Mouse (Mus musculus) CH12.LX (cell line): ENCODE results near the gene Pcolce. TPM values are rescaled to one million over a fixed set of nuclear protein-coding genes. Genes with fewer than 3 reads are reported as not detected.
A peak's percentile ranks its signal among the peaks of the same experiment; 100 is the strongest.

Experiments used
- DNase-seq: peaks from one replicate; pipeline ENCODE4 v3.0.0-alpha.2; 2013; ENCODE audit errors: extremely low read depth
- H3K27ac ChIP-seq: 2 replicates; pipeline ENCODE4 v1.5.1; 2012; ENCODE audit warnings: low read depth, mild to moderate bottlenecking, control low read depth, moderate library complexity; ENCODE audit not compliant: insufficient read depth
- H3K27me3 ChIP-seq: replicated peaks from 2 replicates; pipeline ENCODE3; 2012; ENCODE audit warnings: inconsistent platforms
- H3K36me3 ChIP-seq, 2 experiments: replicated peaks in 1 of 2; 2 replicates each; pipeline versions ENCODE3 to v1.6.1; 2012; ENCODE audit warnings: inconsistent platforms in 1 of 2, low read length in 1 of 2, mild to moderate bottlenecking in 1 of 2, mixed read lengths in 1 of 2, moderate library complexity in 1 of 2; ENCODE audit not compliant: control insufficient read depth in 1 of 2, insufficient read depth in 1 of 2
- H3K4me1 ChIP-seq, 2 experiments: 2 replicates each; pipeline ENCODE4 v1.6.1; 2012; ENCODE audit warnings: inconsistent platforms in 1 of 2, moderate library complexity in 1 of 2; ENCODE audit not compliant: insufficient read depth in 2 of 2, control insufficient read depth in 1 of 2
- H3K4me2 ChIP-seq: 2 replicates; pipeline ENCODE4 v1.6.1; 2012; ENCODE audit warnings: low read depth, mild to moderate bottlenecking, control low read depth; ENCODE audit not compliant: poor library complexity, insufficient read depth, severe bottlenecking
- H3K4me3 ChIP-seq, 3 experiments: fragments of 150-350 bp in 1 of 3; sonication (generic) in 1 of 3; replicated peaks in 1 of 3; 2 replicates each; pipeline versions ENCODE3 to v1.5.1; 2011 to 2012; ENCODE audit warnings: low read depth in 2 of 3, low read length in 2 of 3, mild to moderate bottlenecking in 2 of 3, moderate library complexity in 2 of 3, control low read depth in 1 of 3, improper control_type of control experiment in 1 of 3, inconsistent platforms in 1 of 3, mixed read lengths in 1 of 3; ENCODE audit not compliant: poor library complexity in 1 of 3
- H3K79me2 ChIP-seq: replicated peaks from 2 replicates; pipeline ENCODE4 v1.6.1; 2012; ENCODE audit warnings: mild to moderate bottlenecking, moderate library complexity; ENCODE audit not compliant: control insufficient read depth, poor library complexity, insufficient read depth, severe bottlenecking; ENCODE audit errors: extremely low read depth
- H3K9ac ChIP-seq: 2 replicates; pipeline ENCODE4 v1.6.1; 2012; ENCODE audit warnings: low read depth, mild to moderate bottlenecking, control low read depth, moderate library complexity; ENCODE audit not compliant: insufficient read depth
- H3K9me3 ChIP-seq: replicated peaks from 2 replicates; pipeline ENCODE3; 2012; ENCODE audit warnings: low read length, inconsistent platforms, mixed read lengths
- BHLHE40 ChIP-seq: IDR thresholded peaks from 2 replicates; pipeline ENCODE4 v1.6.1; 2011; ENCODE audit warnings: mild to moderate bottlenecking, low read depth, low read length, improper control_type of control experiment
- CHD2 ChIP-seq: IDR thresholded peaks from 2 replicates; pipeline ENCODE4 v1.6.1; 2011; ENCODE audit warnings: low read length, improper control_type of control experiment
- CTCF ChIP-seq, 2 experiments: IDR thresholded peaks in 1 of 2; conservative IDR thresholded peaks in 1 of 2; 2 replicates each; pipeline ENCODE4 v1.5.1; 2011 to 2012; ENCODE audit warnings: low read depth in 2 of 2, low read length in 2 of 2, improper control_type of control experiment in 1 of 2, inconsistent platforms in 1 of 2, mild to moderate bottlenecking in 1 of 2, moderate library complexity in 1 of 2
- ELF1 ChIP-seq: IDR thresholded peaks from 2 replicates; pipeline ENCODE4 v1.6.1; 2014; ENCODE audit warnings: low read depth, mild to moderate bottlenecking, inconsistent platforms, low read length, improper control_type of control experiment
- ETS1 ChIP-seq: conservative IDR thresholded peaks from 2 replicates; pipeline ENCODE4 v1.6.1; 2012; ENCODE audit warnings: low read depth, mild to moderate bottlenecking, inconsistent platforms, low read length, improper control_type of control experiment, moderate library complexity
- GABPA ChIP-seq: IDR thresholded peaks from 2 replicates; pipeline ENCODE4 v1.6.1; 2012; ENCODE audit warnings: low read depth, low read length, improper control_type of control experiment, inconsistent platforms; ENCODE audit not compliant: insufficient replicate concordance
- HCFC1 ChIP-seq: IDR thresholded peaks from 2 replicates; pipeline ENCODE4 v1.6.1; 2012; ENCODE audit warnings: low read depth, mild to moderate bottlenecking, inconsistent platforms, low read length, improper control_type of control experiment
- JUN ChIP-seq: IDR thresholded peaks from 2 replicates; pipeline ENCODE4 v1.6.1; 2011; ENCODE audit warnings: low read depth, mild to moderate bottlenecking, low read length, improper control_type of control experiment, moderate library complexity; ENCODE audit not compliant: insufficient read depth
- JUND ChIP-seq: conservative IDR thresholded peaks from 2 replicates; pipeline ENCODE4 v1.6.1; 2011; ENCODE audit warnings: low read depth, low read length, improper control_type of control experiment
- MAFK ChIP-seq: IDR thresholded peaks from 2 replicates; pipeline ENCODE4 v1.6.1; 2011; ENCODE audit warnings: low read length, improper control_type of control experiment; ENCODE audit not compliant: insufficient replicate concordance
- MAX ChIP-seq: IDR thresholded peaks from 2 replicates; pipeline ENCODE4 v1.6.1; 2011; ENCODE audit warnings: low read length, improper control_type of control experiment
- MAZ ChIP-seq: IDR thresholded peaks from 2 replicates; pipeline ENCODE4 v1.6.1; 2012; ENCODE audit warnings: low read depth, mild to moderate bottlenecking, inconsistent platforms, low read length, improper control_type of control experiment, moderate library complexity
- MXI1 ChIP-seq: IDR thresholded peaks from 2 replicates; pipeline ENCODE4 v1.6.1; 2011; ENCODE audit warnings: mild to moderate bottlenecking, low read depth, low read length, improper control_type of control experiment
- POLR2A ChIP-seq: IDR thresholded peaks from 2 replicates; pipeline ENCODE4 v1.6.1; 2011; ENCODE audit warnings: low read depth, mild to moderate bottlenecking, improper control_type of control experiment, low read length
- POLR2AphosphoS2 ChIP-seq: IDR thresholded peaks from 2 replicates; pipeline ENCODE4 v1.6.1; 2011; ENCODE audit warnings: low read depth, low read length, improper control_type of control experiment
- RAD21 ChIP-seq: IDR thresholded peaks from 2 replicates; pipeline ENCODE4 v1.6.1; 2011; ENCODE audit warnings: low read depth, mild to moderate bottlenecking, low read length, improper control_type of control experiment, moderate library complexity
- RCOR1 ChIP-seq: conservative IDR thresholded peaks from 2 replicates; pipeline ENCODE4 v1.6.1; 2012; ENCODE audit warnings: low read depth, mild to moderate bottlenecking, inconsistent platforms, low read length, improper control_type of control experiment
- TBP ChIP-seq: conservative IDR thresholded peaks from 2 replicates; pipeline ENCODE4 v1.6.1; 2011; ENCODE audit warnings: low read depth, low read length, improper control_type of control experiment
- TCF12 ChIP-seq: IDR thresholded peaks from 2 replicates; pipeline ENCODE4 v1.6.1; 2014; ENCODE audit warnings: low read depth, mild to moderate bottlenecking, inconsistent platforms, low read length, improper control_type of control experiment
- UBTF ChIP-seq: IDR thresholded peaks from 2 replicates; pipeline ENCODE4 v1.6.1; 2012; ENCODE audit warnings: low read depth, mild to moderate bottlenecking, inconsistent platforms, low read length, improper control_type of control experiment, moderate library complexity
- USF2 ChIP-seq: conservative IDR thresholded peaks from 2 replicates; pipeline ENCODE4 v1.6.1; 2011; ENCODE audit warnings: low read depth, low read length, improper control_type of control experiment
- ZNF384 ChIP-seq: IDR thresholded peaks from 2 replicates; pipeline ENCODE4 v1.6.1; 2012; ENCODE audit warnings: low read depth, low read length, improper control_type of control experiment, inconsistent platforms
- dilution Hi-C: fragments of 300-500 bp; cut with MboI; formaldehyde crosslinking; loops from 2 replicates; pipeline ENCODE4 v1.14.3; 2020; ENCODE audit warnings: low sequenced_read_pairs; ENCODE audit not compliant: extremely low pct_unique_long_range_greater_than_20kb, extremely low pct_ligation_motif_present
- in situ Hi-C: fragments of 300-500 bp; cut with MboI; formaldehyde crosslinking; loops from 3 replicates; pipeline ENCODE4 v1.14.3; 2019; ENCODE audit warnings: low sequenced_read_pairs, low pct_ligation_motif_present, low pct_unique_long_range_greater_than_20kb, mixed read lengths
- polyA plus RNA-seq: library from polyadenylated mRNA; unstranded; fragments of >175 nt; gene quantifications from 2 replicates; pipeline ENCODE4 v1.2.1, GENCODE M21; 2012; ENCODE audit warnings: low read depth; ENCODE audit not compliant: insufficient read length
- total RNA-seq, 2 experiments: library from RNA; depleted of rRNA; stranded (reverse); fragments of 300-350 nt in 1 of 2; fragments of >200 nt in 1 of 2; gene quantifications; 2 replicates each; pipeline ENCODE4 v1.2.3; 2012 to 2014

The Pcolce gene
- total and polyA plus RNA-seq, 3 experiments = 0.30 to 0.97 TPM; not detected in 1

- no peak for TF ChIP-seq CHD2
- no peak for TF ChIP-seq JUN
- no peak for TF ChIP-seq UBTF
- no peak for TF ChIP-seq USF2
- no peak for TF ChIP-seq RCOR1
- Histone ChIP-seq H3K36me3 (peaks cover 47 to 57% of the 10 kb centered on the region in 2 experiments), H3K4me3 (no peak overlapping the region), H3K9ac (no peak overlapping the region), H3K27me3 (no peaks in the 10 kb centered on the region), H3K4me1 (peaks cover 13 to 53% of the 10 kb centered on the region in 2 experiments), H3K9me3 (no peaks in the 10 kb centered on the region), H3K27ac (no peak overlapping the region), H3K4me2 (no peak overlapping the region), H3K79me2 (peaks cover 14% of the 10 kb centered on the region)
- in situ Hi-C loops = no loop called here
- dilution Hi-C loops = no loop called here
- DNase-seq = no peak
These were observed 20.0 kb upstream of the Pcolce start for GRCm38 (mm10) chr5:137633397-137634084.

GRCm38 (mm10) chr5:137631591-137631990 lies 18.0 kb upstream of the Pcolce start:
- Histone ChIP-seq H3K4me2 (peak overlapping the region; percentile 81), H3K4me3 (peak overlapping the region; percentile 53 to 91 (median 79)), H3K27me3 (no peaks in the 10 kb centered on the region), H3K27ac (peak overlapping the region; percentile 94), H3K36me3 (peaks cover 28 to 37% of the 10 kb centered on the region in 2 experiments), H3K9ac (peak overlapping the region; percentile 24), H3K9me3 (no peaks in the 10 kb centered on the region), H3K79me2 (peaks cover 14% of the 10 kb centered on the region), H3K4me1 (peaks cover 16 to 48% of the 10 kb centered on the region in 2 experiments)
- in situ Hi-C loops (no loop called here), dilution Hi-C loops (no loop called here)
- no peak for DNase-seq
- TF ChIP-seq CTCF (conservative IDR thresholded peaks at IDR 0.05 in 1 of 2, IDR thresholded peaks at IDR 0.05 in 1 of 2; ENCODE audit: low read depth in 2 of 2, low read length in 2 of 2) (no peak), TBP (0 out of 2 replicates have a peak, but pooled peaks have one; percentile 13)
- TF ChIP-seq, all 38 proteins: peak for 1

- Histone ChIP-seq H3K9ac (peak overlapping the region; percentile 28), H3K27me3 (no peaks in the 10 kb centered on the region), H3K27ac (peak overlapping the region; percentile 94), H3K36me3 (peaks cover 24 to 33% of the 10 kb centered on the region in 2 experiments), H3K4me2 (peak overlapping the region; percentile 81), H3K4me1 (peaks cover 16 to 48% of the 10 kb centered on the region in 2 experiments), H3K9me3 (no peaks in the 10 kb centered on the region), H3K79me2 (peaks cover 14% of the 10 kb centered on the region), H3K4me3 (peak overlapping the region; percentile 79 to 91 (median 81))
- TF ChIP-seq ZNF384 = no peak
- TF ChIP-seq POLR2AphosphoS2 = no peak
- TF ChIP-seq MXI1 = no peak
- TF ChIP-seq RCOR1 = no peak
- peak; percentile 58 for TF ChIP-seq POLR2A
- TF ChIP-seq TCF12 = peak; percentile 65
- peak; percentile 28 for TF ChIP-seq BHLHE40
- no peak for TF ChIP-seq MAX
- TF ChIP-seq GABPA = no peak
- peak; percentile 77 for TF ChIP-seq ELF1
- TF ChIP-seq RAD21 = no peak
- TF ChIP-seq MAZ = no peak
- no peak for TF ChIP-seq JUND
- TF ChIP-seq ETS1 = no peak; the same call in 1 of the 2 replicates
- TF ChIP-seq HCFC1 = peak; percentile 52
- TF ChIP-seq MAFK = no peak
- dilution Hi-C loops = no loop called here
- DNase-seq = peak; percentile 87
- in situ Hi-C loops = no loop called here
These were observed 17.6 kb upstream of the Pcolce start for GRCm38 (mm10) chr5:137631171-137631570.
